Mouse (Mus musculus) left cerebral cortex, adult 8-10 months (tissue): ENCODE measurements at regions not wholly inside any gene's neighbourhood (a gene's known extent, or its start where the extent isn't known, plus 50 kb on each side); places are given as distances from the start of the nearest gene placed in this dataset.

Source experiments
- DNase-seq, 2 experiments: peaks; one replicate each; pipeline ENCODE4 v3.0.0; 2022; ENCODE audit warnings: low spot score in 2 of 2

GRCm38 (mm10) chr2:148622216-148622615, 50.2 kb upstream of the Nxt1 start:
- no peak for DNase-seq

- no peak for DNase-seq
Observed at GRCm38 (mm10) chr2:148611911-148612310, 60.5 kb upstream of the Nxt1 start.

- no peak for DNase-seq
Observed at GRCm38 (mm10) chr2:148605425-148605930, 66.9 kb upstream of the Nxt1 start.

GRCm38 (mm10) chr2:148603951-148604350, 68.5 kb upstream of the Nxt1 start:
- DNase-seq = no peak

GRCm38 (mm10) chr2:148603315-148603714, 69.1 kb upstream of the Nxt1 start:
- DNase-seq = no peak

GRCm38 (mm10) chr2:148599498-148599897, 72.9 kb upstream of the Nxt1 start:
- DNase-seq = peak in 1 of 2 experiments; percentile 16

GRCm38 (mm10) chr2:148596966-148597365, 75.4 kb upstream of the Nxt1 start:
- DNase-seq = no peak

- no peak for DNase-seq
Observed at GRCm38 (mm10) chr2:148585721-148586335, 86.6 kb upstream of the Nxt1 start.

- no peak for DNase-seq
Observed at GRCm38 (mm10) chr2:148582208-148582607, 90.2 kb upstream of the Nxt1 start.

- no peak for DNase-seq
Observed at GRCm38 (mm10) chr2:148581666-148582065, 90.7 kb upstream of the Nxt1 start.

GRCm38 (mm10) chr2:148580286-148580966, 92.0 kb upstream of the Nxt1 start:
- no peak for DNase-seq

- no peak for DNase-seq
Observed at GRCm38 (mm10) chr2:148579564-148579963, 92.8 kb upstream of the Nxt1 start.

GRCm38 (mm10) chr2:148579027-148579426, 93.4 kb upstream of the Nxt1 start:
- no peak for DNase-seq

GRCm38 (mm10) chr2:148578176-148578575, 94.2 kb upstream of the Nxt1 start:
- no peak for DNase-seq

- DNase-seq = no peak
Observed at GRCm38 (mm10) chr2:148575433-148575832, 97.0 kb upstream of the Nxt1 start.

- DNase-seq = no peak
Observed at GRCm38 (mm10) chr2:148572165-148572564, 100.2 kb upstream of the Nxt1 start.

- DNase-seq = no peak
Observed at GRCm38 (mm10) chr2:148571616-148572015, 100.8 kb upstream of the Nxt1 start.

GRCm38 (mm10) chr2:148571018-148571417, 101.4 kb upstream of the Nxt1 start:
- no peak for DNase-seq

- no peak for DNase-seq
Observed at GRCm38 (mm10) chr2:148567930-148568481, 104.4 kb upstream of the Nxt1 start.

GRCm38 (mm10) chr2:148563390-148563789, 109.0 kb upstream of the Nxt1 start:
- no peak for DNase-seq

GRCm38 (mm10) chr2:148562041-148562440, 110.4 kb upstream of the Nxt1 start:
- DNase-seq = no peak

GRCm38 (mm10) chr2:148560013-148560773, 112.2 kb upstream of the Nxt1 start:
- no peak for DNase-seq
